Mouse (Mus musculus): Measurements from ENCODE around the gene Pard6a.

Pard6a gene

DNA sequence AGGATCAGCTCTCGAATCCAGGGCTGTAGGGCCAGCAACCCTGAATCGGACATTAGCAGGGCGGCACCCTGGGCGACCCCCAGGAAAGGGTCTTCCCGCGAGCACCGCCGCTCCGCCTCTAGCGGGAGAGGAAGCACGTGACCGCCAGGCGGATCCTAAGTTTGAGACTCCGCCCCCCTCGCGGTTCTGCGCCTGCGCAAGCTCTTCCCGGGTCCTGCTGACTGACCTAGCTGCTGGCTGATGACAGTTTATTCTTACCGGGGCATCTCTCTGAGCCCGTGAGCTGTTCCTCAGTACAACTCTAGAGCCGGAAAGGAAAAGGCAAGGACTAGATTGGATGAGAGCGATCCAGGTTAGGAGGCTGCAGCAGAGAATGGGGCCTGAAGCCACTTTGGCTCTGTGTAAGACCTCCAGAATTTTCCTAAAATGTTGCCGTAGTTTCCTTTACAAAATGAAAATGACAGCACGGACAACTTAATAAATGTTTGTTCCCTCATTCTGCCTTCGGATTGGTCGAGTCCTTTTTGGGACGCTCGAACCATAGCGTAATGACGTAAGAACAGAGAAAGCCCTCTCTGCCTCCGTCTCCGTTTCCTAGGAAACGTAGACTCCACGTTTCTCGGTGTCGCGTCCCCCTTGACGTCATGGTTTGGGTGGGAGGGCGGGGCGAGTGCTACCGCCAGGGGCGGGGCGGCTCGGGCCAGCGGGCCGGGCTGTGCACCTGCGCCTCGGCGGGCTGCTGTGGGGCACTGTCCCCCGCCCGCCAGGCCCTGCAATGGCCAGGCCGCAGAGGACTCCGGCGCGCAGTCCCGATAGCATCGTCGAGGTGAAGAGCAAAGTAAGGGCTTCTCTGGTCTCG lies at the start of gene Pard6a, which contains the start of gene Acd:
Pard6a (plus strand) TSS at position 183 of the 859 bp plus-strand sequence.
Acd (minus strand) TSS at position 137 of the 859 bp plus-strand sequence.
- DNase-seq (ENCODE audit: low read depth): peak; percentile 97

DNA sequence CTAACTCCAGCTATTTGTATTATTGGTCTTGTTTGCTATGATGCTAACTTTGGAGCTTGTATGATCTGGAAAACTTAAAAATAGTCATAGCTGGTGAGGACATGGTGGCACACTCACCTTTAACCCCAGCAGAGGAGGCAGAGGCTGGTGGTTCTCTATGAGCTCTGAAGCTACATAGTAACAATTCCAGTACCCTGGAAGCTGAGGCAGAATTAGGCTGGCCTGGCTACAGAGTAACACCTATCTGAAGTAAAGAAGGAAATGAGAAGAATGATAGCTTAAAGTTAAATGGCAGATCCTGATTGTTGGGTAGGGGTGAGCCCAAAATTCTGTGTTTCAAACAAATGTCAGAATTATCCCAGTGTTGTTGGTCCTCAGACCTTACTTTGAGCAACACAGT lies 43.3 kb upstream of the Pard6a start:
- DNase-seq (ENCODE audit: low read depth): no peak

- peak; percentile 75 for DNase-seq (ENCODE audit: low read depth)
Measured at GRCm38 (mm10) chr8:105661167-105661566, 39.8 kb upstream of the Pard6a start.

GRCm38 (mm10) chr8:105677891-105678290 lies 23.1 kb upstream of the Pard6a start:
- no peak for DNase-seq (ENCODE audit: low read depth)

- no peak for DNase-seq (ENCODE audit: low read depth)
Measured at GRCm38 (mm10) chr8:105685325-105685724, 15.6 kb upstream of the Pard6a start.

DNA sequence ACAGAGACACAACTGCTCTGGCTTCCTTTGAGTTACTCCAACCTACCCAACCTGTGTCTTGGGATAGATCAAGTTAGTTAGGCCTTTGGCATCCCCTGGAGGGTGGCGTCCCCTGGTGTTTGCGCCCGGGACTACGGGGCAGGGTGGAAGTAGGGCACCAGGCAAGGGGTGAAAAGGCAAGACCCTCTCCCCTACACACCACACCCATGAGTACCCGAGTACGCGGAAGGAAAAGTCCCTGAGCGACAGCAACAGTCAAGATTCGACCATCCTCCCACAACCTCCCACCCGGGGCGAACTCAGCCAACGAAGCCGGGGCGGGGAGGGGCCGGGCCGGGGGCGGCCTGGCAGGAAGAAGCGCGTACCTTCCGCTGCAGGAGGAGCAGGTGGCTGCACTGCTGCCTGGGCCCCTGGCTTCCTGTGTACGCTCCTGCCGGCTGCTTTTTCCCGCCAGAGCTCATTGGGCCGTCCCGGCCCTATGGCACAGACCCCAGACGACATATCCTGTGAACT lies 15.1 kb upstream of the Pard6a start, which contains the start of gene Carmil2:
Carmil2 (plus strand) TSS at position 479 of the 513 bp plus-strand sequence.
- peak; percentile 92 for DNase-seq (ENCODE audit: low read depth)

DNA sequence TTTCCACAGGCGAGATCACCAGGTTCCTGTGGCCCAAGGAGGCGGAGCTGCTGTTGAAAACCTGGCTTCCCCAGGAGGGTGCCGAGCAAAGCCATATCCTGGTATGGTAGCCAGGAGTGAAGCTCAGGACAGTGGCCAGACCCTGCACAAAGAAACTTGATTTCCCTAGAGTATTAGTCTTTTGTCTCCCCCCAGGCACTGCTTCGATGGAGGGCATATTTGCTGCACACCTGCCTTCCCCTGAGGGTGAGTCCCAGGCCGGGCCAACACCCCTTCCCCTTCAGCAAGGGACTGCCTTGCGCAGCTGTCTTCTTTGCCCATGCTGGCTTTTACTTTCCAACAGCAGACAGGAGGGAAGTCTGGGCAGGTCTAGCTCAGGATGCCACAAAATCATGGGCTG lies 14.4 kb upstream of the Pard6a start:
- no peak for DNase-seq (ENCODE audit: low read depth)

GRCm38 (mm10) chr8:105687512-105687911 lies 13.4 kb upstream of the Pard6a start:
- no peak for DNase-seq (ENCODE audit: low read depth)

DNA sequence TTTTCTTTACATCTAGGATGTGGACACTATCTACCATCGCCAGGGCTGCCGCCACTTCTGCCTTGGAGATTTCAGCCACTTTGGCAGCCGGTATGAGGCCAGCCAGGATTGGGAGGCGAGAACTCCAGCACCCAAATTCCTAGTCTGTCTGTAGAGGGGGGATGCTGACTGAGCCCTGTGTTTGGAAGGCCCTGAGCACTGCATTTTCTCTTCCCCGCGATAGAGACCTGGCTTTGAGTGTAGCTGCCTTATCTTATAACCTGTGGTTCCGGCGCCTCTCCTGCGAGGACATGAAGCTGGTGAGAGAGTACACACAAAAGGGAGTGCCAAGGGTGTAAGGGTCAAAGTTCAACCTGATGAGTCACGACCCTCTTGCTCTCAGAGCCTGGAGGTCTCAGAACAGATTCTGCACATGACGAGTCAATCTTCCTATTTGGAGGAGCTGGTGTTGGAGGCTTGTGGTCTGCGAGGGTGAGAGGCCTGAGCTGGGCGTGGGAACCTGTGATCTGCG lies 12.7 kb upstream of the Pard6a start:
- DNase-seq (ENCODE audit: low read depth): no peak

DNA sequence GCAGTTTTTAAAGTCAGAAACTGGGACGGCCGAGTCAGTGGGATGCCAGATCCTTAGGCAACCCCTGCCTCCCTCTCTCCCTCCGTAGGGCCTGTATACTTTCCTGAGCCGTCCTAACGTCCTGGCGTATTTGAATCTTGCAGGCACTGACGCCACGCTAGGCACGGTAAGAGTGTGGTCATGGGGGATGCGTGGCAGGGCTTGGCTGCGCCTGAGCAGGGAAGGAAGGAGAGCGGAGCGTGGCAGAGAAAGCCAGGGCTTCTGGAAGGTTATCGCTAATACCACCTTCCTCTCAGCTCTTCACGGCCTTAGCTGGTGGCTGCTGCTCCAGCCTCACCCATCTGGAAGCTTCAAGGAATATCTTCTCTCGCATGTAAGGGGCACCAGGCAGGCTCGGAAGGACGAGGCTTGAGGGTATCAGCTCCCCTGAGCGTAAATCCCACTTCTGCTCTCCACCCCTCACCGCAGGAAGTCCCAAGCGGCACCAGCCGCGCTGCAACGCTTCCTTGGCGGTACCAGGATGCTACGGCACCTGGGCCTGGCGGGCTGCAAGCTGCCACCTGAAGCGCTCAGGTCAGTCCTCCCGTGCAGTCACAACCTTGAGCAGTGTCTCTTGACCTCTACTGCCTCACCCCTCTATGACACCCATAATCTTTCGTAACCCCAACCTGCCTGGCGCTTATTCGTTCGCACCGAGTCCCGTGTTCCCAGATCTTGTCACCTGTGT lies 11.5 kb upstream of the Pard6a start:
- no peak for DNase-seq (ENCODE audit: low read depth)

DNA sequence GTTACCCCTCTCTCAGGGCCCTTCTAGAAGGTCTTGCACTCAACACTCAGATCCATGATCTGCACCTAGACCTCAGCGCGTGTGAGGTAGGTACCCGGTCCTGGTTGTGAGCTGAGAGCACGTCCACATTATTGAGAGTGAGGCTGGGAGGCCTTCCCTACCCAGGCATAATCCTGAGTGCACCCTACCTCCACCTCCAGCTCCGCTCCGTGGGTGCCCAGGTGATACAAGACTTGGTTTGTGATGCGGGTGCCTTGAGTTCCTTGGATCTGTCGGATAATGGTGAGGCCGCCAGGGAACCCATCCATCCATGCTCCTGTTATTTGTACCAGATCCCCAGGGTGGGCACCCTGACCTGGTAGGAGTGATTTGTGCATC lies 11.0 kb upstream of the Pard6a start:
- no peak for DNase-seq (ENCODE audit: low read depth)

DNA sequence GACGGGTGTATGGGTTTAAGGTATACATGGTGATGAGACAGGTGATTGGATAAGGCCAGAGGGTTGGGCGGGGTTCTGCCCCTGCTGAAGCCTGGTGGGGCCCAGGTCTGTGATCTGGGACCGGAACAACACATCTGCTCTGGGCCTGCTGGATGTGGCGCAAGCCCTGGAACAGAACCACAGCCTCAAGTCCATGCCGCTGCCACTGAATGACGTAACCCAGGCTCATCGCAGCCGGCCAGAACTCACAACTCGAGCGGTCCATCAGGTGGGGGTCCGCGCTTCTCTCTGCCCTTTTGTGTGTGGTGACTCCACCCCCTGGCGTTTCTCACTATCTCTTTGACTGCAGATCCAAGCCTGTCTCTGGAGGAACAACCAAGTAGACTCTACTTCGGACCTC lies 10.0 kb upstream of the Pard6a start:
- no peak for DNase-seq (ENCODE audit: low read depth)

DNA sequence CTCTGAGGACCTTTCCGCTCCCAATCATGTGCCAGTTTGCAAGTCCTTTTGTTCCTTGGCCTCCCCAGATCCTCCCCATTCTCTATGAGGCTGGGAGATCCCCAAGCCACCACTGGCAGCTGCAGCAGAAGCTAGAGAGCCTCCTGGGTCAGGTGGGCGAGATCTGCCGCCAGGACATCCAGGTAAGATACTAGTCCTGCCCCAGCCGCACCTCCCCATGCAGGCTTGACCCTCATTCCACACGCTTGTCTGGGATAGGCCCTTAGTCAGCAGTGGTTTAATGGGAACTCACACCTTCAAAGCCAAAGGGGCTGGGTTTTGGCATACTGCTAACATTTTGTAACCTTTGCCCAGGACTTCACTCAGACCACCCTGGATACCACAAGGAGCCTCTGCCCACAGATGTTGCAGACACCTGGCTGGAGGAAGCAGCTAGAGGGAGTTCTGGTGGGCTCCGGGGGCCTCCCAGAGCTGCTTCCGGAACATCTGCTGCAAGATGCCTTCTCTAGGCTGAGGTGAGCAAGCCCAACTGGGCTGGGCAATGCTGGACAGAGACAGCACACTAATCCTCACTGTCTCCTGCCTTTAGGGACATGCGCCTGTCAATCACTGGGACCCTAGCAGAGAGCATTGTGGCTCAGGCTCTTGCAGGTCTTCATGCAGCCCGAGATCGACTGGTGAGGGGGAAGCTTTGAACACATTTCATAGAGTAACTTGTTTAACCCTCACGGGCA lies 8.3 kb upstream of the Pard6a start:
- no peak for DNase-seq (ENCODE audit: low read depth)

- no peak for DNase-seq (ENCODE audit: low read depth)
Measured at GRCm38 (mm10) chr8:105693648-105694047, 7.3 kb upstream of the Pard6a start.

GRCm38 (mm10) chr8:105694051-105694799 lies 6.7 kb upstream of the Pard6a start:
- no peak for DNase-seq (ENCODE audit: low read depth)

DNA sequence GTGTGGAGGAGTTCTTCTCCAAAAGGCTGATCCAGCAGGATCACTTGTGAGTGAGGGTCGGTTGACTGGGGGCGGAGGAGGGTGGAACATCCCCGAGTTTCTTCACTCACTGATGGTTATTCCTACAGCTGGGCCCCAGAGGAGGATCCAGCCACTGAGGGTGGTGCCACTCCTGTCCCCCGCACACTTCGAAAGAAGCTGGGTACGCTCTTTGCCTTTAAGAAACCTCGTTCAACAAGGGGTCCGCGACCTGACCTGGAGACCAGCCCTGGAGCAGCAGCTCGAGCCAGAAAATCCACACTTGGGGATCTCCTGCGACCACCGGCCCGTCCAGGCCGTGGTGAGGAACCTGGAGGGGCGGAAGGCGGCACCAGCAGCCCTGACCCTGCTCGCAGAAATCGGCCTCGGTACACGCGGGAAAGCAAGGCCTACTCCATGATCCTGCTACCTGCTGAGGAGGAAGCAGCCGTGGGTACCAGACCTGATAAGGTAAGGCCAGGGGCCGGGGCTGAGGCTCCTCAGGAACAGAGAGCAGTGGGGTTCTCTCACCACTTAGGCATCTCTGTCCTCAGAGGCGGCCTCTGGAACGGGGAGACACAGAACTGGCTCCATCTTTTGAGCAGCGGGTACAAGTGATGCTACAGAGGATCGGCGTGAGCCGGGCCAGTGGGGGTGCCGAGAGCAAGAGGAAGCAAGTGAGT lies 5.7 kb upstream of the Pard6a start:
- DNase-seq (ENCODE audit: low read depth): no peak

DNA sequence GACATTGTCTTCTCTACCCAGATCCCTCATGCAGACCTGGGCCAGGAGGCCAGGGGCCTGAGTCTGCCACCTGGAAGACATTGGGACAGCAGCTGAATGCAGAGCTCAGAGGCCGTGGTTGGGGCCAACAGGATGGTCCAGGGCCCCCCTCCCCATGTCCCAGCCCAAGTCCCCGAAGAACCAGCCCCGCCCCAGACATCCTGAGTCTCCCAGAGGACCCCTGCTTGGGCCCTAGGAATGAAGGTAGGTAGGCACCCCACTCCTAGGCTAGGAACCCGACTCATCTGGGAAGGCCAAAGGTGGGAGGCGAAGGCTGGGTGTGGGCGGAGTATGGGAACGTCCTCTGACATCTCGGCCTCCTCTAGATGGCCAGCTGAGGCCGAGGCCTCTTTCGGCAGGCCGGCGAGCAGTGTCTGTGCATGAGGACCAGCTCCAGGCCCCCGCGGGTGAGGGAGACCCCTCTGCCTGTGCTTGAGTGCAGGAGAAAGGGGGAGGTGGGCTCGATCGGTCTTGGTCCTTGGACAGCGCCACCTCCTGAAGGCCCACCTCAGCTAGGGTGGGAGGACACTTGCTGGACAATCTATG lies 3.7 kb upstream of the Pard6a start:
- no peak for DNase-seq (ENCODE audit: low read depth)

DNA sequence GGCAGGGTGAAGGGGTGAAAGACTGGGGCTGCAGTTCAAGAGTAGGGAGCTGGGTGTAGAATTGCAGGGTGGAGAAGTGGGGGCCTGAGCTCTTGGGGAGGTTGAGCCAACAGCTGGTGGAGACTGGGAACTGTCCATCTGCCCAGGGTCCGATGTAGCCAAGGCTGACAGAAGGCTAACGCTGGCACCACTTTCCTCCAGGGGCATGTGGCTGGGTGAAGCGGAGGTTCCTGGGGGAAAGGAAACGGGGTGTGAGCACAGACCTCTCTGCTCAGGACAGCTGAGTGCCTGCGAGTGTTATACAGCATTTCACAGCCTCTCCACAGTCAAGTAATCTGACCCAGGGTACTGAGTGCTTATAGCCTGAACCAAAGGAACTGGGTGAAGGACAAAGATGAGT lies 2.2 kb upstream of the Pard6a start:
- DNase-seq (ENCODE audit: low read depth): no peak

DNA sequence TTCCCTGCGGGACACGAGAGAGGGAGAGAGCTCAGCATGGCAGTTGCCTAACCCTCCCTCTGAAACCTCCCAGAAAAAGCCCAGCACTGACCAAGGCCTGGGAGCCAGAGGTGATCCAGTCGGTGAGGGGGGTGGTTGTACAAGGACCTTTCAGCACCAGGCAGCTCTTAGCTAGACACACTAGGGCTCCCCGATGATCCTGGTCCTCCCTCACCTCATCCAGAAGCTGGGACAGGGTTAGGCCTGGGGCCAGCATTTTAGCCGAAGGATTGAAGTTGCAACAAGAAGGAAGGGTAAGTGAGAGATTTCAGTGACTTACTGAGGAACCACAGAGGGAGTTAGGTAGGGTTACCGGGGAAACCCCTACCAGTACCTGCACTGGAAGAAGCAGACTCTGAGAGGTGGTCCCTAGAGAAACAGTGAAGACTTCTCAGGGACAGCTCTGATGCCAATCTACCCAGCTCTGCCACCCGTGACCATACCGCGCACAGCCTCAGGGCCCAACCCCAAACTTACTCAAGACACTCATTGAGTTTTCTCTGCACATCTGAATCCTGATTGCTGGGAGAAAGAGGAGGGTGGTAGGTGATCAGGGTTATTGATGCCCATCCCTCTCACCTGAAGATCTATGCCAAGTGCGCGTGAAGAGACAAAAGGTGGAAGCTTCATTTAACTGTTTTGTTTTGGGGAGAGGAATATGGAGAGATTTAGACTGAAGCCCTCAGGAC lies 1.3 kb upstream of the Pard6a start:
- no peak for DNase-seq (ENCODE audit: low read depth)

DNA sequence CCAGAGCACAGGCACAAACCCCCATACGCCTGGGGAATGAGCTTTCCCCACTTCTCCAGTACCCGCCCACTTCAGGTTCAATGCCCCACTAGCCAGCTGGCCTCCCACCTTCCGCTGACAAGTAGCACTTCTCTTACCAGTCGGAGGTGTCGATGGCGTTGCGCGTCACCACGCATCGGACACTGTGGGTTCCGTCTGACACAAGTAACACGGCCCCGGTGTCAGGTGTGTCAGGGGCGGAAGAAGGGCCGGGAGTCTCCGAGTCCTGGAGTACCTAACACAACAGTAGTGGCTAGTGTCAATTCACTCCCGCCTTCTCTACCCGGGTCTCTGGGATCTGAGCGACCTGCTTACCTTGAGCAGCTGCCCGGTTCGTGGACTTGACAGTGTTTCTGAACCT lies 382 bp upstream of the Pard6a start:
- DNase-seq (ENCODE audit: low read depth): no peak

Measured in naive thymus-derived CD4-positive, alpha-beta T cell, adult 2 months (primary cell).